Mouse (Mus musculus): Measurements from ENCODE around the gene Fkbp14. TPM values are rescaled to one million over a fixed set of nuclear protein-coding genes. Genes with fewer than 3 reads are reported as not detected.
A peak's percentile ranks its signal among the peaks of the same experiment; 100 is the strongest.

Gene Fkbp14
- polyA plus RNA-seq, 1 experiment from 2014 or later: 19.4 TPM

- Histone ChIP-seq H3K4me3 (ENCODE audit: low read length) (peak overlapping the region; percentile 71), H3K4me2 (ENCODE audit: low read depth, low read length) (peak overlapping the region; percentile 67), H3K36me3 (ENCODE audit: control insufficient read depth, insufficient read depth, low read length) (no peaks in the 10 kb centered on the region), H3K27me3 (replicated peaks; ENCODE audit: control insufficient read depth, insufficient read depth, low read length) (no peaks in the 10 kb centered on the region), H3K9ac (ENCODE audit: low read depth, low read length) (peak overlapping the region; percentile 82), H3K27ac (ENCODE audit: low read length) (peak overlapping the region; percentile 76), H3K9me3 (ENCODE audit: control insufficient read depth, low read length) (no peaks in the 10 kb centered on the region), H3K4me1 (ENCODE audit: control insufficient read depth, insufficient read depth, low read length) (peaks cover 27% of the 10 kb centered on the region)
- under 1% methylated on average over 20 of the region's 20 CpGs for WGBS
- ATAC-seq: peak; percentile 83
These were observed 4.1 kb downstream of the Fkbp14 start for GRCm38 (mm10) chr6:54592938-54593535.

GRCm38 (mm10) chr6:54591778-54592177 is 5.3 kb downstream of the Fkbp14 start:
- no peaks in the 10 kb centered on the region for H3K9me3 ChIP-seq (ENCODE audit: control insufficient read depth, low read length)
- H3K4me3 ChIP-seq (ENCODE audit: low read length): peak overlapping the region; percentile 37
- WGBS: 46% methylated on average over 6 of the region's 6 CpGs
- no peak overlapping the region for H3K27ac ChIP-seq (ENCODE audit: low read length)
- no peak for ATAC-seq
- H3K4me2 ChIP-seq (ENCODE audit: low read depth, low read length): peak overlapping the region; percentile 52
- peaks cover 27% of the 10 kb centered on the region for H3K4me1 ChIP-seq (ENCODE audit: control insufficient read depth, insufficient read depth, low read length)
- H3K9ac ChIP-seq (ENCODE audit: low read depth, low read length): no peak overlapping the region
- no peaks in the 10 kb centered on the region for H3K27me3 ChIP-seq (replicated peaks; ENCODE audit: control insufficient read depth, insufficient read depth, low read length)
- H3K36me3 ChIP-seq (ENCODE audit: control insufficient read depth, insufficient read depth, low read length): no peaks in the 10 kb centered on the region

- Histone ChIP-seq H3K4me2 (ENCODE audit: low read depth, low read length) (no peak overlapping the region), H3K36me3 (ENCODE audit: control insufficient read depth, insufficient read depth, low read length) (no peaks in the 10 kb centered on the region), H3K4me1 (ENCODE audit: control insufficient read depth, insufficient read depth, low read length) (peaks cover 16% of the 10 kb centered on the region), H3K4me3 (ENCODE audit: low read length) (no peak overlapping the region), H3K27ac (ENCODE audit: low read length) (no peak overlapping the region), H3K27me3 (replicated peaks; ENCODE audit: control insufficient read depth, insufficient read depth, low read length) (no peaks in the 10 kb centered on the region), H3K9ac (ENCODE audit: low read depth, low read length) (no peak overlapping the region), H3K9me3 (ENCODE audit: control insufficient read depth, low read length) (no peaks in the 10 kb centered on the region)
- ATAC-seq: no peak
- 93% methylated on average over 2 of the region's 2 CpGs for WGBS
These were observed 6.4 kb downstream of the Fkbp14 start for GRCm38 (mm10) chr6:54590691-54591090.

GRCm38 (mm10) chr6:54588212-54588611 is 8.9 kb downstream of the Fkbp14 start:
- Histone ChIP-seq H3K4me1 (ENCODE audit: control insufficient read depth, insufficient read depth, low read length) (peaks cover 9% of the 10 kb centered on the region; the same call in 1 of the 2 replicates), H3K27me3 (replicated peaks; ENCODE audit: control insufficient read depth, insufficient read depth, low read length) (no peaks in the 10 kb centered on the region), H3K9me3 (ENCODE audit: control insufficient read depth, low read length) (no peaks in the 10 kb centered on the region), H3K4me3 (ENCODE audit: low read length) (no peak overlapping the region), H3K4me2 (ENCODE audit: low read depth, low read length) (no peak overlapping the region), H3K36me3 (ENCODE audit: control insufficient read depth, insufficient read depth, low read length) (no peaks in the 10 kb centered on the region), H3K9ac (ENCODE audit: low read depth, low read length) (no peak overlapping the region), H3K27ac (ENCODE audit: low read length) (no peak overlapping the region)
- 70% methylated on average over 1 of the region's 1 CpGs for whole genome bisulfite sequencing
- ATAC-seq: no peak

- 74% methylated on average over 4 of the region's 4 CpGs for WGBS
- no peak overlapping the region for H3K4me3 ChIP-seq (ENCODE audit: low read length)
- peaks cover 9% of the 10 kb centered on the region; the same call in 1 of the 2 replicates for H3K4me1 ChIP-seq (ENCODE audit: control insufficient read depth, insufficient read depth, low read length)
- H3K9me3 ChIP-seq (ENCODE audit: control insufficient read depth, low read length): no peaks in the 10 kb centered on the region
- H3K27me3 ChIP-seq (replicated peaks; ENCODE audit: control insufficient read depth, insufficient read depth, low read length): no peaks in the 10 kb centered on the region
- H3K9ac ChIP-seq (ENCODE audit: low read depth, low read length): no peak overlapping the region
- no peak for ATAC-seq
- H3K36me3 ChIP-seq (ENCODE audit: control insufficient read depth, insufficient read depth, low read length): no peaks in the 10 kb centered on the region
- H3K27ac ChIP-seq (ENCODE audit: low read length): no peak overlapping the region
- H3K4me2 ChIP-seq (ENCODE audit: low read depth, low read length): no peak overlapping the region
These were observed 9.4 kb downstream of the Fkbp14 start for GRCm38 (mm10) chr6:54587683-54588082.

- H3K9ac ChIP-seq (ENCODE audit: low read depth, low read length): no peak overlapping the region
- H3K27ac ChIP-seq (ENCODE audit: low read length): no peak overlapping the region
- H3K27me3 ChIP-seq (replicated peaks; ENCODE audit: control insufficient read depth, insufficient read depth, low read length): no peaks in the 10 kb centered on the region
- 0 out of 2 replicates have a peak, but pooled peaks cover 4% of the 10 kb centered on the region for H3K36me3 ChIP-seq (ENCODE audit: control insufficient read depth, insufficient read depth, low read length)
- H3K4me3 ChIP-seq (ENCODE audit: low read length): no peak overlapping the region
- H3K9me3 ChIP-seq (ENCODE audit: control insufficient read depth, low read length): no peaks in the 10 kb centered on the region
- 86% methylated on average over 8 of the region's 8 CpGs for WGBS
- H3K4me2 ChIP-seq (ENCODE audit: low read depth, low read length): no peak overlapping the region
- peaks cover 6% of the 10 kb centered on the region; the same call in 1 of the 2 replicates for H3K4me1 ChIP-seq (ENCODE audit: control insufficient read depth, insufficient read depth, low read length)
- no peak for ATAC-seq
These were observed 10.2 kb downstream of the Fkbp14 start for GRCm38 (mm10) chr6:54586911-54587310.

- ATAC-seq: 0 out of 2 replicates have a peak, but pooled peaks have one; percentile 38
- 0 out of 2 replicates have a peak, but pooled peaks cover 4% of the 10 kb centered on the region for H3K36me3 ChIP-seq (ENCODE audit: control insufficient read depth, insufficient read depth, low read length)
- H3K27ac ChIP-seq (ENCODE audit: low read length): no peak overlapping the region
- H3K4me2 ChIP-seq (ENCODE audit: low read depth, low read length): no peak overlapping the region
- H3K4me1 ChIP-seq (ENCODE audit: control insufficient read depth, insufficient read depth, low read length): no peaks in the 10 kb centered on the region; the same call in 1 of the 2 replicates
- 32% methylated on average over 2 of the region's 2 CpGs for WGBS
- no peak overlapping the region for H3K9ac ChIP-seq (ENCODE audit: low read depth, low read length)
- no peak overlapping the region for H3K4me3 ChIP-seq (ENCODE audit: low read length)
- no peaks in the 10 kb centered on the region for H3K27me3 ChIP-seq (replicated peaks; ENCODE audit: control insufficient read depth, insufficient read depth, low read length)
- no peaks in the 10 kb centered on the region for H3K9me3 ChIP-seq (ENCODE audit: control insufficient read depth, low read length)
These were observed 10.9 kb downstream of the Fkbp14 start for GRCm38 (mm10) chr6:54586175-54586574.

GRCm38 (mm10) chr6:54573218-54573955 is 23.7 kb downstream of the Fkbp14 start:
- H3K9ac ChIP-seq (ENCODE audit: low read depth, low read length): no peak overlapping the region
- no peaks in the 10 kb centered on the region for H3K4me1 ChIP-seq (ENCODE audit: control insufficient read depth, insufficient read depth, low read length)
- H3K4me2 ChIP-seq (ENCODE audit: low read depth, low read length): no peak overlapping the region
- 14% methylated on average over 6 of the region's 6 CpGs for WGBS
- no peak overlapping the region for H3K27ac ChIP-seq (ENCODE audit: low read length)
- ATAC-seq: peak; percentile 66
- no peak overlapping the region for H3K4me3 ChIP-seq (ENCODE audit: low read length)
- H3K9me3 ChIP-seq (ENCODE audit: control insufficient read depth, low read length): no peaks in the 10 kb centered on the region
- no peaks in the 10 kb centered on the region for H3K27me3 ChIP-seq (replicated peaks; ENCODE audit: control insufficient read depth, insufficient read depth, low read length)
- H3K36me3 ChIP-seq (ENCODE audit: control insufficient read depth, insufficient read depth, low read length): no peaks in the 10 kb centered on the region

- H3K9ac ChIP-seq (ENCODE audit: low read depth, low read length): no peak overlapping the region
- peaks cover 7% of the 10 kb centered on the region; the same call in 1 of the 2 replicates for H3K4me1 ChIP-seq (ENCODE audit: control insufficient read depth, insufficient read depth, low read length)
- no peak overlapping the region for H3K4me2 ChIP-seq (ENCODE audit: low read depth, low read length)
- no peaks in the 10 kb centered on the region for H3K27me3 ChIP-seq (replicated peaks; ENCODE audit: control insufficient read depth, insufficient read depth, low read length)
- no peak overlapping the region for H3K4me3 ChIP-seq (ENCODE audit: low read length)
- no peaks in the 10 kb centered on the region for H3K36me3 ChIP-seq (ENCODE audit: control insufficient read depth, insufficient read depth, low read length)
- no peak for ATAC-seq
- 25% methylated on average over 7 of the region's 7 CpGs for WGBS
- no peaks in the 10 kb centered on the region for H3K9me3 ChIP-seq (ENCODE audit: control insufficient read depth, low read length)
- H3K27ac ChIP-seq (ENCODE audit: low read length): no peak overlapping the region
These were observed 27.3 kb downstream of the Fkbp14 start for GRCm38 (mm10) chr6:54569776-54570175.
